Mouse (Mus musculus) liver, adult 2 months (tissue): ENCODE measurements around the gene Mkrn1.

Experiments
- CTCF ChIP-seq: fragments of 200-500 bp; IDR thresholded peaks from 2 replicates; pipeline ENCODE4 v1.5.1; 2011; ENCODE audit warnings: low read depth, low read length, control low read depth
- POLR2A ChIP-seq: fragments of 200-500 bp; IDR thresholded peaks from 2 replicates; pipeline ENCODE4 v1.6.1; 2011; ENCODE audit warnings: low read length, control low read depth; ENCODE audit not compliant: insufficient read depth; ENCODE audit errors: extremely low read depth

DNA sequence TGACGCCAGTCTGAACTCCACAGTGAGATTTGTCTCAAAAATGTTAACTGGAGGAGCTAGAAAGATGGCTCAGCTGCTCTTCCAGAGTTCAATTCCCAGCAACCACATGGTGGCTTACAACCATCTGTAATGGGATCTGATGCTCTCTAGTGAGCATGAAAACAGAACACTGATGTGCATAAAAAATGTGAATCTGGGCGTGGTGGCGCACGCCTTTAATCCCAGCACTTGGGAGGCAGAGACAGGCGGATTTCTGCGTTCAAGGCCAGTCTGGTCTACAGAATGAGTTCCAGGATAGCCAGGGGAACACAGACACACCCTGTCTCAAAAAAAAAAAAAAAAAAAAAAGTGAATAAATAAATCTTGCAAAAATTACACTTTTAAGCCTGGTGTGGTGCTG, 23.2 kb downstream of the Mkrn1 start:
- TF ChIP-seq CTCF (no peak), POLR2A (no peak)
